Mouse (Mus musculus) kidney, adult 2 months (tissue): ENCODE measurements around the gene Fam111a. TPM values are rescaled to one million over a fixed set of nuclear protein-coding genes. Genes with fewer than 3 reads are reported as not detected.
"Not testable (repeated sequence)": the region's sequence is repeated elsewhere in the genome, so short reads cannot be mapped to it uniquely, and the experiment has no call there.

Experiments used
- DNase-seq: peaks from one replicate; pipeline ENCODE4 v3.0.0; 2021
- H3K27ac ChIP-seq: fragments of 200-500 bp; 2 replicates; pipeline ENCODE4 v1.5.1; 2012; ENCODE audit warnings: low read depth, low read length, control low read depth, inconsistent platforms; ENCODE audit not compliant: insufficient read depth
- H3K27me3 ChIP-seq: fragments of 200-500 bp; replicated peaks from 2 replicates; pipeline ENCODE4 v1.6.1; 2012; ENCODE audit warnings: mild to moderate bottlenecking, moderate library complexity, low read length, inconsistent platforms; ENCODE audit not compliant: control insufficient read depth, insufficient read depth
- H3K36me3 ChIP-seq: fragments of 200-500 bp; 2 replicates; pipeline ENCODE4 v1.6.1; 2012; ENCODE audit warnings: mild to moderate bottlenecking, moderate library complexity, low read length, inconsistent platforms; ENCODE audit not compliant: control insufficient read depth, insufficient read depth
- H3K4me1 ChIP-seq: fragments of 200-500 bp; 2 replicates; pipeline ENCODE4 v1.6.1; 2011; ENCODE audit warnings: low read length; ENCODE audit not compliant: control insufficient read depth, insufficient read depth
- H3K4me3 ChIP-seq: fragments of 200-500 bp; 2 replicates; pipeline ENCODE4 v1.5.1; 2011; ENCODE audit warnings: mild to moderate bottlenecking, low read depth, low read length, control low read depth; ENCODE audit not compliant: insufficient read depth
- CTCF ChIP-seq: fragments of 200-500 bp; conservative IDR thresholded peaks from 2 replicates; pipeline ENCODE4 v1.5.1; 2011; ENCODE audit warnings: low read depth, mild to moderate bottlenecking, control low read depth, low read length, moderate library complexity, mixed read lengths; ENCODE audit not compliant: insufficient read depth, insufficient read length
- POLR2A ChIP-seq: fragments of 200-500 bp; IDR thresholded peaks from one replicate; pipeline ENCODE4 v1.6.1; 2011; ENCODE audit warnings: low read depth, low read length, control low read depth
- WGBS: fragments of 180-500 bp; shearing (Covaris S2); methylation state at CpG from one replicate; pipeline ENCODE4 v1.1.7; 2018; 5-methylcytosine and 5-hydroxymethylcytosine counted together
- polyA plus RNA-seq: library from polyadenylated mRNA; depleted of rRNA; stranded (reverse); fragments of >200 nt; gene quantifications from 2 replicates; pipeline ENCODE4 v1.2.3, GENCODE M21; 2012; rRNA removed

Fam111a gene
- 0.45 and 1.4 TPM in 2 replicates for polyA plus RNA-seq

DNA sequence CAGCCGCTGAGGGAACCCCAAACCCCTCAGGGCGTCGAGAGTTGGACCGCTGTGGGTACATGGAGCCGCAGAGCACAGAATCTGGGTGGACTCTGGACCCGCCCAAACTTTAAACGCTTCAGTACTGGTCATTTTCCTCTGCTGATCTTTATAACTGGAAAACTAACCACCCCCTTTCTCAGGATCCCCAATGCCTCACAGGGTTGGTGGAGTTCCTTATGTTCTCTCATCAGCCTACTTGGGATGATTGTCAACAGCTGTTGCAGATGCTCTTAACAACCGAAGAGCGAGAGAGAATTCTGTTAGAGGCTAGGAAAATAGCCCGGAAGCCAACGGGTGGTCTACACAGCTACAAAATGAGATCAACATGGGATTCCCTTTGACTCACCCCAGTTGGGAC is at the start of gene Fam111a:
TSS of gene Fam111a (plus strand) at position 301 of the 400 bp plus-strand sequence.
- not testable (repeated sequence) for H3K4me3 ChIP-seq, H3K4me1 ChIP-seq, DNase-seq, H3K27me3 ChIP-seq, H3K27ac ChIP-seq, H3K36me3 ChIP-seq
- WGBS: 95% methylated on average over 11 of the region's 11 CpGs

- H3K4me3 ChIP-seq: no peak overlapping the region
- H3K27me3 ChIP-seq: no peaks in the 10 kb centered on the region
- H3K27ac ChIP-seq: no peak overlapping the region
- 83% methylated on average over 2 of the region's 2 CpGs for whole genome bisulfite sequencing
- no peaks in the 10 kb centered on the region for H3K36me3 ChIP-seq
- no peaks in the 10 kb centered on the region; the same call in 1 of the 2 replicates for H3K4me1 ChIP-seq
- TF ChIP-seq CTCF (no peak), POLR2A (no peak)
- no peak for DNase-seq
Observed at GRCm38 (mm10) chr19:12496241-12496640, 49.3 kb upstream of the Fam111a start.

DNA sequence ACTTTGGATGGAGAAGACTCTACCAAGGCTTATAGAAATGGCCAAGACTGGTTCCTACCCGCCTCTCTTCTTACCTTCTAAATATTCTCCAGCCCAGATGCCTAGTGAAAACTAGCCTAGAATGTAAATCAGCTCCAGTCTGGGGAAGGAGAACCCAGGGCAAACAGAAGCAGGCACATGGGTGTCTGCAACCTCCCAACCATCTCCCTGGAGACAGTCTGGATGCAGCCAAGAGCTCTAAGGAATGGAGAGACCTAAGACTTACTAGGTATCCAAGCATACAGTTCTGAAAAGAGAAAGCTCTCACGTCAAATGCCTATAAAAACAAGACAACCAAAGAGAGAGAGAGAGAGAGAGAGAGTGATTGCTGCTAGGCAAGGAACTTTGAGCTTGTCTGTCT is 47.6 kb upstream of the Fam111a start:
- no peaks in the 10 kb centered on the region for H3K36me3 ChIP-seq
- no peak for DNase-seq
- no peak overlapping the region for H3K4me3 ChIP-seq
- 83% methylated on average over 2 of the region's 2 CpGs for WGBS
- H3K27ac ChIP-seq: no peak overlapping the region
- H3K4me1 ChIP-seq: no peaks in the 10 kb centered on the region; the same call in 1 of the 2 replicates
- TF ChIP-seq POLR2A (no peak), CTCF (no peak)
- H3K27me3 ChIP-seq: no peaks in the 10 kb centered on the region

GRCm38 (mm10) chr19:12498321-12498720 is 47.2 kb upstream of the Fam111a start:
- Histone ChIP-seq H3K4me1 (no peaks in the 10 kb centered on the region; the same call in 1 of the 2 replicates), H3K36me3 (no peaks in the 10 kb centered on the region), H3K27ac (no peak overlapping the region), H3K27me3 (no peaks in the 10 kb centered on the region), H3K4me3 (no peak overlapping the region)
- TF ChIP-seq POLR2A (no peak), CTCF (no peak)
- 53% methylated on average over 4 of the region's 4 CpGs for WGBS
- DNase-seq: no peak

DNA sequence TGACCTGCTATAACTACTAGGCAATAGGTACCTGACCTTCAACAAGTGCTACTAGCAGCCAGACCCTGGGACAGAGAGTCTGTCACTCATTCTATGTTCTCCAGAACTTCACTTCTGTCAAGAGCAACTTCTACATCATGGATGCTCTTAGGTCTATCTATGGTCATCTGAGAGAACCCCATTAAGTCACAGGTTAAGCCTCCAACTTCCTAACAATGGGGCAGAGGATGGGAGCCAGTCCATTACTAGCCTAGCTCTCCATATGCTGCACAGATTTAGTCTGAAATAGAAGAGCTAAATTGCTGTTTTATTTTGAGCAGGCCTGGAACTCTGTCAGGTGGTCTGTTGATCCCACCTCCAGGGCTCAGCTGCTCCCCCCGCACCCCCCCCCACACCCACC is 46.6 kb upstream of the Fam111a start:
- Histone ChIP-seq H3K36me3 (no peaks in the 10 kb centered on the region), H3K4me3 (no peak overlapping the region), H3K27me3 (no peaks in the 10 kb centered on the region), H3K4me1 (no peaks in the 10 kb centered on the region), H3K27ac (no peak overlapping the region)
- TF ChIP-seq CTCF (no peak), POLR2A (no peak)
- no peak for DNase-seq
- WGBS: 90% methylated on average over 1 of the region's 1 CpGs

GRCm38 (mm10) chr19:12499485-12499884 is 46.1 kb upstream of the Fam111a start:
- Histone ChIP-seq H3K4me3 (no peak overlapping the region), H3K4me1 (no peaks in the 10 kb centered on the region), H3K27ac (0 out of 2 replicates have a peak overlapping the region, but pooled peaks have one; percentile 36), H3K36me3 (no peaks in the 10 kb centered on the region), H3K27me3 (no peaks in the 10 kb centered on the region)
- no peak for TF ChIP-seq CTCF
- TF ChIP-seq POLR2A: no peak
- WGBS: 57% methylated on average over 2 of the region's 2 CpGs
- no peak for DNase-seq

- peak overlapping the region; percentile 33; the same call in 1 of the 2 replicates for H3K4me3 ChIP-seq
Observed at GRCm38 (mm10) chr19:12500124-12500523, 45.4 kb upstream of the Fam111a start.

More at GRCm38 (mm10) chr19:12500124-12500523, 45.4 kb upstream of the Fam111a start:
- no peaks in the 10 kb centered on the region for H3K27me3 ChIP-seq
- DNase-seq: peak; percentile 60
- no peaks in the 10 kb centered on the region for H3K36me3 ChIP-seq
- 23% methylated on average over 3 of the region's 3 CpGs for WGBS
- no peaks in the 10 kb centered on the region for H3K4me1 ChIP-seq
- TF ChIP-seq CTCF: no peak
- peak overlapping the region; percentile 36; the same call in 1 of the 2 replicates for H3K27ac ChIP-seq
